Mouse (Mus musculus): ENCODE measurements around the gene Srpk1.

Srpk1 gene

GRCm38 (mm10) chr17:28613096-28613495, 9.4 kb downstream of the Srpk1 start:
- no peak for DNase-seq (ENCODE audit: low spot score)

- no peak for DNase-seq (ENCODE audit: low spot score)
These were observed 9.9 kb downstream of the Srpk1 start for GRCm38 (mm10) chr17:28612603-28613002.

GRCm38 (mm10) chr17:28609543-28609942, 13.0 kb downstream of the Srpk1 start:
- no peak for DNase-seq (ENCODE audit: low spot score)

GRCm38 (mm10) chr17:28601557-28602250, 20.8 kb downstream of the Srpk1 start:
- no peak for DNase-seq (ENCODE audit: low spot score)

GRCm38 (mm10) chr17:28600780-28601179, 21.7 kb downstream of the Srpk1 start:
- DNase-seq (ENCODE audit: low spot score) = no peak

- DNase-seq (ENCODE audit: low spot score) = no peak
These were observed 28.5 kb downstream of the Srpk1 start for GRCm38 (mm10) chr17:28593965-28594364.

GRCm38 (mm10) chr17:28592998-28593397, 29.5 kb downstream of the Srpk1 start:
- peak; percentile 81 for DNase-seq (ENCODE audit: low spot score)

- no peak for DNase-seq (ENCODE audit: low spot score)
These were observed 31.0 kb downstream of the Srpk1 start for GRCm38 (mm10) chr17:28591476-28591875.

- DNase-seq (ENCODE audit: low spot score) = no peak
These were observed 31.9 kb downstream of the Srpk1 start for GRCm38 (mm10) chr17:28590596-28590995.

- no peak for DNase-seq (ENCODE audit: low spot score)
These were observed 33.9 kb downstream of the Srpk1 start for GRCm38 (mm10) chr17:28588591-28588990.

GRCm38 (mm10) chr17:28586509-28586908, 36.0 kb downstream of the Srpk1 start:
- no peak for DNase-seq (ENCODE audit: low spot score)

GRCm38 (mm10) chr17:28581056-28581455, 41.5 kb downstream of the Srpk1 start:
- peak; percentile 22 for DNase-seq (ENCODE audit: low spot score)

- DNase-seq (ENCODE audit: low spot score) = peak; percentile 82
These were observed 42.1 kb downstream of the Srpk1 start for GRCm38 (mm10) chr17:28580396-28580795.

GRCm38 (mm10) chr17:28575244-28576125, 47.0 kb downstream of the Srpk1 start, which contains the start of gene Lhfpl5:
TSS of gene Lhfpl5 (plus strand) at chr17:28575641.
- DNase-seq (ENCODE audit: low spot score) = peak; percentile 85

- no peak for DNase-seq (ENCODE audit: low spot score)
These were observed 49.6 kb downstream of the Srpk1 start for GRCm38 (mm10) chr17:28572941-28573340.

- no peak for DNase-seq (ENCODE audit: low spot score)
These were observed 50.0 kb downstream of the Srpk1 start for GRCm38 (mm10) chr17:28572521-28572920.

- DNase-seq (ENCODE audit: low spot score) = no peak
These were observed 50.6 kb downstream of the Srpk1 start for GRCm38 (mm10) chr17:28571868-28572267.

- DNase-seq (ENCODE audit: low spot score) = no peak
These were observed 55.0 kb downstream of the Srpk1 start for GRCm38 (mm10) chr17:28567541-28567940.

GRCm38 (mm10) chr17:28565181-28565580, 57.3 kb downstream of the Srpk1 start:
- no peak for DNase-seq (ENCODE audit: low spot score)

- no peak for DNase-seq (ENCODE audit: low spot score)
These were observed 60.9 kb downstream of the Srpk1 start for GRCm38 (mm10) chr17:28561613-28562012.

GRCm38 (mm10) chr17:28560598-28560997, 61.9 kb downstream of the Srpk1 start, which contains the start of gene Clps:
TSS of gene Clps (minus strand) at chr17:28560766.
- DNase-seq (ENCODE audit: low spot score) = no peak

GRCm38 (mm10) chr17:28557772-28558171, 64.7 kb downstream of the Srpk1 start:
- no peak for DNase-seq (ENCODE audit: low spot score)

All from retina, embryonic 14.5 days (tissue).